Mouse (Mus musculus) liver, adult 2 months (tissue): ENCODE measurements around the gene Rbmxl1.

ENCODE experiments used
- CTCF ChIP-seq: fragments of 200-500 bp; IDR thresholded peaks from 2 replicates; pipeline ENCODE4 v1.5.1; 2011; ENCODE audit warnings: low read depth, low read length, control low read depth
- POLR2A ChIP-seq: fragments of 200-500 bp; IDR thresholded peaks from 2 replicates; pipeline ENCODE4 v1.6.1; 2011; ENCODE audit warnings: low read length, control low read depth; ENCODE audit not compliant: insufficient read depth; ENCODE audit errors: extremely low read depth

- TF ChIP-seq CTCF (no peak), POLR2A (no peak)
These were observed 47.1 kb upstream of the Rbmxl1 start for GRCm38 (mm10) chr8:78555817-78556216.
